Mouse (Mus musculus) neutrophil, adult 5-6 weeks (primary cell): Measurements from ENCODE around the gene Gm20388. TPM values are rescaled to one million over a fixed set of nuclear protein-coding genes. Genes with fewer than 3 reads are reported as not detected.
"Not testable (repeated sequence)": the region's sequence is repeated elsewhere in the genome, so short reads cannot be mapped to it uniquely, and the experiment has no call there.

ENCODE experiments used
- ATAC-seq: fragments of 151-379, 151-347 bp; 2 replicates; pipeline ENCODE4 v1.8.0; 2017; ENCODE audit warnings: mild to moderate bottlenecking, moderate TSS enrichment; ENCODE audit not compliant: insufficient number of reproducible peaks, poor library complexity, low FRiP score, severe bottlenecking; ENCODE audit errors: extremely low read depth
- total RNA-seq: library from RNA; stranded (forward); fragments of 200-1000 nt; gene quantifications from 2 replicates; pipeline ENCODE4 v1.2.3, GENCODE M21; 2017

Gene Gm20388
- total RNA-seq, 1 experiment from 2014 or later = 10.8 TPM

GRCm38 (mm10) chr8:121400581-121400980 is 1489.9 kb downstream of the Gm20388 start:
- no peak for ATAC-seq

- ATAC-seq = 0 out of 2 replicates have a peak, but pooled peaks have one; percentile 1
Observed at GRCm38 (mm10) chr8:121403821-121404220, 1493.2 kb downstream of the Gm20388 start.

- no peak for ATAC-seq
Observed at GRCm38 (mm10) chr8:121418081-121418480, 1507.4 kb downstream of the Gm20388 start.

- no peak for ATAC-seq
Observed at GRCm38 (mm10) chr8:121419551-121419950, 1508.9 kb downstream of the Gm20388 start.

GRCm38 (mm10) chr8:121421009-121421408 is 1510.4 kb downstream of the Gm20388 start:
- no peak for ATAC-seq

GRCm38 (mm10) chr8:121424080-121424479 is 1513.4 kb downstream of the Gm20388 start:
- no peak for ATAC-seq

GRCm38 (mm10) chr8:121424600-121424999 is 1514.0 kb downstream of the Gm20388 start:
- ATAC-seq = no peak

- no peak for ATAC-seq
Observed at GRCm38 (mm10) chr8:121431499-121431898, 1520.9 kb downstream of the Gm20388 start.

GRCm38 (mm10) chr8:121433466-121433865 is 1522.8 kb downstream of the Gm20388 start:
- no peak for ATAC-seq

- ATAC-seq = no peak
Observed at GRCm38 (mm10) chr8:121436656-121437055, 1526.0 kb downstream of the Gm20388 start.

- no peak for ATAC-seq
Observed at GRCm38 (mm10) chr8:121437506-121437905, 1526.9 kb downstream of the Gm20388 start.

- no peak for ATAC-seq
Observed at GRCm38 (mm10) chr8:121438111-121438510, 1527.5 kb downstream of the Gm20388 start.

GRCm38 (mm10) chr8:121439351-121439750 is 1528.7 kb downstream of the Gm20388 start:
- ATAC-seq = no peak

GRCm38 (mm10) chr8:121443361-121443760 is 1532.7 kb downstream of the Gm20388 start:
- ATAC-seq = no peak

GRCm38 (mm10) chr8:121444521-121444920 is 1533.9 kb downstream of the Gm20388 start:
- ATAC-seq = not testable (repeated sequence)

- no peak for ATAC-seq
Observed at GRCm38 (mm10) chr8:121445027-121445471, 1534.4 kb downstream of the Gm20388 start.

GRCm38 (mm10) chr8:121446133-121446532 is 1535.5 kb downstream of the Gm20388 start:
- no peak for ATAC-seq

- ATAC-seq = no peak
Observed at GRCm38 (mm10) chr8:121446862-121447261, 1536.2 kb downstream of the Gm20388 start.

GRCm38 (mm10) chr8:121450211-121450610 is 1539.6 kb downstream of the Gm20388 start:
- no peak for ATAC-seq

- no peak for ATAC-seq
Observed at GRCm38 (mm10) chr8:121451404-121452076, 1540.9 kb downstream of the Gm20388 start.

- ATAC-seq = no peak
Observed at GRCm38 (mm10) chr8:121454737-121455136, 1544.1 kb downstream of the Gm20388 start.
